Mouse (Mus musculus) stomach, postnatal 0 days (tissue): ENCODE data around the gene Fam189a2. TPM values are rescaled to one million over a fixed set of nuclear protein-coding genes. Genes with fewer than 3 reads are reported as not detected.
A peak's percentile ranks its signal among the peaks of the same experiment; 100 is the strongest.

Experiments
- ATAC-seq: fragments of 200-750 bp; cut with Nextera tagmentation; 2 replicates; pipeline ENCODE4 v1.8.0; 2017; ENCODE audit not compliant: low FRiP score, low TSS enrichment
- DNase-seq: peaks from one replicate; pipeline ENCODE4 v3.0.0-alpha.2; 2016; ENCODE audit warnings: low spot score
- H3K27ac ChIP-seq: fragments of 300-500 bp; sonication (generic); replicated peaks from 2 replicates; pipeline ENCODE4 v1.5.1; 2014; ENCODE audit warnings: mild to moderate bottlenecking, control low read depth
- H3K27me3 ChIP-seq: fragments of 300-500 bp; sonication (generic); 2 replicates; pipeline ENCODE4 v1.6.1; 2014; ENCODE audit warnings: low read length; ENCODE audit not compliant: control insufficient read depth, insufficient read depth
- H3K36me3 ChIP-seq: fragments of 300-500 bp; sonication (generic); 2 replicates; pipeline ENCODE4 v1.6.1; 2014; ENCODE audit warnings: low read length, mixed read lengths; ENCODE audit not compliant: control insufficient read depth, insufficient read depth
- H3K4me1 ChIP-seq: fragments of 300-500 bp; sonication (generic); replicated peaks from 2 replicates; pipeline ENCODE4 v1.6.1; 2014; ENCODE audit warnings: antibody characterized with exemption; ENCODE audit not compliant: control insufficient read depth, insufficient read depth
- H3K4me2 ChIP-seq: fragments of 300-500 bp; sonication (generic); replicated peaks from 2 replicates; pipeline ENCODE4 v1.6.1; 2014; ENCODE audit warnings: low read depth, mild to moderate bottlenecking, control low read depth, moderate library complexity
- H3K4me3 ChIP-seq: fragments of 300-500 bp; sonication (generic); 2 replicates; pipeline ENCODE4 v1.5.1; 2014; ENCODE audit warnings: low read depth, low read length, control low read depth
- H3K9ac ChIP-seq: fragments of 300-500 bp; sonication (generic); 2 replicates; pipeline ENCODE4 v1.6.1; 2014; ENCODE audit warnings: mild to moderate bottlenecking, low read length, control low read depth, mixed read lengths
- H3K9me3 ChIP-seq: fragments of 300-500 bp; sonication (generic); 2 replicates; pipeline ENCODE4 v1.6.1; 2016; ENCODE audit warnings: low read length; ENCODE audit not compliant: control insufficient read depth
- CTCF ChIP-seq: IDR thresholded peaks from 2 replicates; pipeline ENCODE4 v1.5.1; 2016; ENCODE audit warnings: antibody characterized with exemption, low read depth, mild to moderate bottlenecking, moderate library complexity
- EP300 ChIP-seq: optimal IDR thresholded peaks from 2 replicates; pipeline ENCODE3; 2016; ENCODE audit warnings: antibody characterized with exemption
- WGBS: fragments of 180-500 bp; shearing (Covaris S2); extraction: QIAGEN DNeasy Blood & Tissue Kit; methylation state at CpG from one replicate; pipeline ENCODE4 v1.1.7; 2014; 5-methylcytosine and 5-hydroxymethylcytosine counted together
- polyA plus RNA-seq: library from polyadenylated mRNA; unstranded; fragments of >200 nt; fragmentation: Nextera tagmentation; extraction: Ambion mirVana; gene quantifications from 2 replicates; pipeline ENCODE4 v1.2.1, GENCODE M21; 2015

The Fam189a2 gene
- 0.75 and 1.9 TPM in 2 replicates for polyA plus RNA-seq

GRCm38 (mm10) chr19:24030871-24031556 is at the start of gene Fam189a2:
Fam189a2 (minus strand) TSS chr19:24031019.
- Histone ChIP-seq H3K9me3 (no peaks in the 10 kb centered on the region), H3K4me2 (peak within 1 kb of the TSS; percentile 92), H3K9ac (peak within 1 kb of the TSS; percentile 70), H3K4me3 (peak within 1 kb of the TSS; percentile 53), H3K4me1 (no peaks in the 10 kb centered on the region), H3K36me3 (no peaks in the 10 kb centered on the region), H3K27ac (peak within 1 kb of the TSS; percentile 30; the same call in 1 of the 2 replicates), H3K27me3 (no peaks in the 10 kb centered on the region)
- WGBS: 0% methylated on average over 23 of the region's 65 CpGs
- TF ChIP-seq EP300: no peak
- no peak for TF ChIP-seq CTCF
- peak; percentile 84 for ATAC-seq
- peak; percentile 64 for DNase-seq

- ATAC-seq (no peak), DNase-seq (no peak)
- Histone ChIP-seq H3K9me3 (no peaks in the 10 kb centered on the region), H3K9ac (no peak overlapping the region), H3K27me3 (no peaks in the 10 kb centered on the region), H3K27ac (no peak overlapping the region), H3K4me1 (no peaks in the 10 kb centered on the region), H3K4me2 (no peak overlapping the region), H3K4me3 (no peak overlapping the region), H3K36me3 (no peaks in the 10 kb centered on the region)
- WGBS: 86% methylated on average over 3 of the region's 3 CpGs
- no peak for TF ChIP-seq EP300
- TF ChIP-seq CTCF: no peak
Measured at GRCm38 (mm10) chr19:24077658-24078057, 46.8 kb upstream of the Fam189a2 start.

DNA sequence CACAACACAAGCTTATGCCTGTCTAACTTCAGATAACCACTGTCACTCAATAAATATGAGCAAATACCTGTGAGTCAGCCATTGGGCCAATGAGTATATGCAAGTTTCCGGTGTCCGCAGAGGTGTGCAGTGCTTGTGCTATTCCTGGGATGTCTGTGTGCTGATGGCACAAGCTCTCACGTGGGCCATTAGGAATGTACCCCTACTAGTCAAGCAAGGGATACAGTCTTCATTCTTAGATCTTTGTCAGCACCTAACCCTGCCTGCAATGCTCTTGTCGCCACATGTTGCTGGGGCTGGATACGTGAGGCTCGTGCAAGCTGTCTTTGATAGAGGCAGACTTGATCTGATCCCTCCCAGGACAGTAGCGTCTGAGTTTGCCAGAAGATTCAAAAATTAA is 45.7 kb upstream of the Fam189a2 start:
- Histone ChIP-seq H3K9ac (no peak overlapping the region), H3K4me1 (no peaks in the 10 kb centered on the region), H3K9me3 (no peaks in the 10 kb centered on the region), H3K4me3 (no peak overlapping the region), H3K36me3 (no peaks in the 10 kb centered on the region), H3K27me3 (no peaks in the 10 kb centered on the region), H3K4me2 (no peak overlapping the region), H3K27ac (no peak overlapping the region)
- WGBS: 80% methylated on average over 7 of the region's 7 CpGs
- no peak for TF ChIP-seq EP300
- TF ChIP-seq CTCF: no peak
- ATAC-seq: no peak
- no peak for DNase-seq

DNA sequence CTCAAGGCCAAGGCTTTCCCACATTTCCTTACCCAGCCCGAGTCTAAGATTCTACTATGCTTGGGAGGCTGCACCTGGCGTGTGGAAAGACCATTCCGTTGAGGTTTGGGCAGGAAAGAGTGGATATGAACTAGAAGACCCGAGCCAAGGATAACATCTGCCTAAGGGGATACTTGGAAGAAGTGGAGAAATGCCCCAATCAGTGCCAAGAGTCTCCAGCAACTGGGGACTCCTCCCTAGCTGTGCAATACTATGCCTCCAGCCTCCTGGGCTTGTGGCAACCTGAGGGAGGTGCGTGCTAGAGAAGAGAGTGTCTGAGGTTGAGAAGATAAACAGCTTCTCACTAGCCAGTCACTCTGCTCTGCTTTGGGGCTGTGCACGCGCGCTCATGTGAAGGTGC is 45.1 kb upstream of the Fam189a2 start:
- DNase-seq (no peak), ATAC-seq (no peak)
- 72% methylated on average over 8 of the region's 8 CpGs for WGBS
- H3K36me3 ChIP-seq: no peaks in the 10 kb centered on the region
- no peaks in the 10 kb centered on the region for H3K4me1 ChIP-seq
- no peak for TF ChIP-seq EP300
- TF ChIP-seq CTCF: no peak
- H3K27me3 ChIP-seq: no peaks in the 10 kb centered on the region
- H3K4me3 ChIP-seq: no peak overlapping the region
- H3K4me2 ChIP-seq: no peak overlapping the region
- H3K27ac ChIP-seq: no peak overlapping the region
- H3K9ac ChIP-seq: no peak overlapping the region
- H3K9me3 ChIP-seq: no peaks in the 10 kb centered on the region

- no peaks in the 10 kb centered on the region for H3K4me1 ChIP-seq
- DNase-seq (no peak), ATAC-seq (no peak)
- H3K36me3 ChIP-seq: no peaks in the 10 kb centered on the region
- no peak for TF ChIP-seq CTCF
- no peak for TF ChIP-seq EP300
- no peak overlapping the region for H3K4me3 ChIP-seq
- H3K27ac ChIP-seq: no peak overlapping the region
- WGBS: 71% methylated on average over 4 of the region's 4 CpGs
- no peak overlapping the region for H3K4me2 ChIP-seq
- H3K27me3 ChIP-seq: no peaks in the 10 kb centered on the region
- H3K9me3 ChIP-seq: no peaks in the 10 kb centered on the region
- no peak overlapping the region for H3K9ac ChIP-seq
Measured at GRCm38 (mm10) chr19:24073155-24073554, 42.3 kb upstream of the Fam189a2 start.

DNA sequence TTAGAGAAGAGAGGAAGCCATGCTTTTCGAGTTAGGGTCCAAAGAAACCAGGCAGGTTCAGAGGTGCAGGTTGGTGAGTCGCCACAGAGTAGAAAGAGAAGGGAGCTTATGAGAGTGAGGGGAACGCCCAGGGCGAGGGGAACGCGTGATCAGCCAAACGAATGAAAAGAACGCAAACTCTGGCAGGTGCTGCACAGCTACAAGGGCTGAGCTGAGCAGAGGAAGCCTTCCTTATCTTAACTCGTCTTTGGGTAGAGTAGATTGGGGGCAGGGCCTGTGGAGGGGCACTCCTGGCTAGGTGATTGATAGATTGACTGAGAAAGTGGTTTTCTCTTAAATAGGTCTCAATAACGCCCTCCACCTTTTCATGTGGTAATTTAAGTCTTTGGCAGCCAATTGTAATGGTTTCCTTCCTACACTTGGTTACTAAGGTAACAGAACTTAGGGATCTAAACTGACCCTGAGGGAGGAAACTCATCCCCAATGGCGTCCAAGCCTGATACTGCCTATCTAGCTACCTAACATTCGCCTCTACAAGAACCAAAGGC is 33.6 kb upstream of the Fam189a2 start:
- Histone ChIP-seq H3K27ac (no peak overlapping the region), H3K9ac (no peak overlapping the region), H3K27me3 (no peaks in the 10 kb centered on the region), H3K9me3 (no peaks in the 10 kb centered on the region), H3K36me3 (no peaks in the 10 kb centered on the region), H3K4me1 (no peaks in the 10 kb centered on the region), H3K4me3 (no peak overlapping the region), H3K4me2 (no peak overlapping the region)
- no peak for ATAC-seq
- DNase-seq: no peak
- WGBS: 43% methylated on average over 12 of the region's 12 CpGs
- no peak for TF ChIP-seq CTCF
- TF ChIP-seq EP300: no peak
